Mouse (Mus musculus) embryonic fibroblast, embryonic 13.5 days (primary cell): Measurements from ENCODE around the gene Engase.

ENCODE experiments used
- CTCF ChIP-seq: IDR thresholded peaks from 2 replicates; pipeline ENCODE4 v1.5.1; 2011; ENCODE audit warnings: mild to moderate bottlenecking, control low read depth, low read length, moderate library complexity, borderline replicate concordance; ENCODE audit not compliant: insufficient read depth
- POLR2A ChIP-seq: IDR thresholded peaks from 2 replicates; pipeline ENCODE4 v1.6.1; 2011; ENCODE audit warnings: low read depth, mild to moderate bottlenecking, control low read depth, low read length, moderate library complexity

- no peak for TF ChIP-seq CTCF
- no peak for TF ChIP-seq POLR2A
These were observed 37.8 kb upstream of the Engase start for GRCm38 (mm10) chr11:118438665-118439414.
